Mouse (Mus musculus) intestine, embryonic 15.5 days (tissue): ENCODE results near the gene B3gnt7. TPM values are rescaled to one million over a fixed set of nuclear protein-coding genes. Genes with fewer than 3 reads are reported as not detected.

Experiments used
- ATAC-seq: fragments of 200-750 bp; cut with Nextera tagmentation; 2 replicates; pipeline ENCODE4 v1.8.0; 2017; ENCODE audit warnings: moderate TSS enrichment, moderate library complexity
- H3K27ac ChIP-seq: fragments of 300-500 bp; sonication (generic); 2 replicates; pipeline ENCODE4 v1.5.1; 2015; ENCODE audit warnings: mild to moderate bottlenecking, inconsistent platforms
- H3K27me3 ChIP-seq: fragments of 300-500 bp; sonication (generic); replicated peaks from 2 replicates; pipeline ENCODE4 v1.6.1; 2015; ENCODE audit warnings: inconsistent platforms
- H3K36me3 ChIP-seq: fragments of 300-500 bp; sonication (generic); 2 replicates; pipeline ENCODE4 v1.6.1; 2015; ENCODE audit warnings: inconsistent platforms
- H3K4me1 ChIP-seq: fragments of 300-500 bp; sonication (generic); replicated peaks from 2 replicates; pipeline ENCODE4 v1.6.1; 2015; ENCODE audit warnings: inconsistent platforms
- H3K4me2 ChIP-seq: fragments of 300-500 bp; sonication (generic); replicated peaks from 2 replicates; pipeline ENCODE4 v1.6.1; 2015; ENCODE audit warnings: mild to moderate bottlenecking, inconsistent platforms
- H3K4me3 ChIP-seq: fragments of 300-500 bp; sonication (generic); replicated peaks from 2 replicates; pipeline ENCODE4 v1.5.1; 2015; ENCODE audit warnings: inconsistent platforms
- H3K9ac ChIP-seq: fragments of 300-500 bp; sonication (generic); 2 replicates; pipeline ENCODE4 v1.6.1; 2015; ENCODE audit warnings: inconsistent platforms
- H3K9me3 ChIP-seq: fragments of 300-500 bp; sonication (generic); 2 replicates; pipeline ENCODE4 v1.6.1; 2016; ENCODE audit warnings: inconsistent platforms
- WGBS: fragments of 180-500 bp; shearing (Covaris S2); methylation state at CpG from one replicate; pipeline ENCODE4 v1.1.7; 2015; 5-methylcytosine and 5-hydroxymethylcytosine counted together
- polyA plus RNA-seq: library from polyadenylated mRNA; unstranded; fragments of >200 nt; fragmentation: Nextera tagmentation; extraction: Ambion mirVana; gene quantifications from 2 replicates; pipeline ENCODE4 v1.2.1, GENCODE M21; 2015

B3gnt7 gene
- polyA plus RNA-seq, 1 experiment from 2014 or later = 6.6 TPM

- Histone ChIP-seq H3K4me2 (no peak overlapping the region), H3K9ac (no peak overlapping the region), H3K9me3 (no peaks in the 10 kb centered on the region), H3K27ac (no peak overlapping the region), H3K4me1 (0 out of 2 replicates have a peak, but pooled peaks cover 2% of the 10 kb centered on the region), H3K4me3 (no peak overlapping the region), H3K36me3 (no peaks in the 10 kb centered on the region), H3K27me3 (no peaks in the 10 kb centered on the region)
- no peak for ATAC-seq
- 84% methylated on average over 5 of the region's 5 CpGs for WGBS
These were observed 18.5 kb upstream of the B3gnt7 start for GRCm38 (mm10) chr1:86284101-86284500.

GRCm38 (mm10) chr1:86285295-86285694 is 17.3 kb upstream of the B3gnt7 start:
- no peak overlapping the region for H3K9ac ChIP-seq
- ATAC-seq = no peak
- no peaks in the 10 kb centered on the region for H3K27me3 ChIP-seq
- no peak overlapping the region for H3K4me3 ChIP-seq
- H3K27ac ChIP-seq = no peak overlapping the region
- 0 out of 2 replicates have a peak, but pooled peaks cover 2% of the 10 kb centered on the region for H3K4me1 ChIP-seq
- H3K9me3 ChIP-seq = no peaks in the 10 kb centered on the region
- H3K36me3 ChIP-seq = no peaks in the 10 kb centered on the region
- no peak overlapping the region for H3K4me2 ChIP-seq
- 77% methylated on average over 6 of the region's 6 CpGs for WGBS

- Histone ChIP-seq H3K4me1 (0 out of 2 replicates have a peak, but pooled peaks cover 2% of the 10 kb centered on the region), H3K27ac (no peak overlapping the region), H3K9ac (no peak overlapping the region), H3K4me2 (no peak overlapping the region), H3K27me3 (no peaks in the 10 kb centered on the region), H3K9me3 (no peaks in the 10 kb centered on the region), H3K36me3 (no peaks in the 10 kb centered on the region), H3K4me3 (no peak overlapping the region)
- 71% methylated on average over 4 of the region's 4 CpGs for WGBS
- peak; percentile 76 for ATAC-seq
These were observed 15.2 kb upstream of the B3gnt7 start for GRCm38 (mm10) chr1:86287473-86287872.

GRCm38 (mm10) chr1:86290452-86290851 is 12.2 kb upstream of the B3gnt7 start:
- Histone ChIP-seq H3K36me3 (no peaks in the 10 kb centered on the region), H3K27ac (no peak overlapping the region), H3K9ac (no peak overlapping the region), H3K9me3 (no peaks in the 10 kb centered on the region), H3K4me2 (no peak overlapping the region), H3K4me1 (0 out of 2 replicates have a peak, but pooled peaks cover 2% of the 10 kb centered on the region), H3K4me3 (no peak overlapping the region), H3K27me3 (no peaks in the 10 kb centered on the region)
- no peak for ATAC-seq
- 62% methylated on average over 3 of the region's 3 CpGs for WGBS

GRCm38 (mm10) chr1:86293091-86293490 is 9.5 kb upstream of the B3gnt7 start:
- H3K27me3 ChIP-seq = no peaks in the 10 kb centered on the region
- no peaks in the 10 kb centered on the region for H3K36me3 ChIP-seq
- 84% methylated on average over 3 of the region's 3 CpGs for WGBS
- no peaks in the 10 kb centered on the region for H3K9me3 ChIP-seq
- H3K4me2 ChIP-seq = no peak overlapping the region
- ATAC-seq = no peak
- H3K4me3 ChIP-seq = no peak overlapping the region
- no peak overlapping the region for H3K27ac ChIP-seq
- H3K4me1 ChIP-seq = no peaks in the 10 kb centered on the region
- no peak overlapping the region for H3K9ac ChIP-seq

GRCm38 (mm10) chr1:86293868-86294267 is 8.8 kb upstream of the B3gnt7 start:
- Histone ChIP-seq H3K4me2 (no peak overlapping the region), H3K27ac (no peak overlapping the region), H3K4me3 (no peak overlapping the region)

GRCm38 (mm10) chr1:86294472-86294871 is 8.2 kb upstream of the B3gnt7 start:
- ATAC-seq = peak; percentile 41; the same call in 1 of the 2 replicates
- 44% methylated on average over 4 of the region's 4 CpGs for WGBS
- no peaks in the 10 kb centered on the region for H3K36me3 ChIP-seq
- no peaks in the 10 kb centered on the region for H3K4me1 ChIP-seq
- no peaks in the 10 kb centered on the region for H3K9me3 ChIP-seq
- no peaks in the 10 kb centered on the region for H3K27me3 ChIP-seq
- H3K4me3 ChIP-seq = no peak overlapping the region
- no peak overlapping the region for H3K4me2 ChIP-seq
- no peak overlapping the region for H3K27ac ChIP-seq
- no peak overlapping the region for H3K9ac ChIP-seq

More at GRCm38 (mm10) chr1:86293868-86294267, 8.8 kb upstream of the B3gnt7 start:
- Histone ChIP-seq H3K36me3 (no peaks in the 10 kb centered on the region), H3K27me3 (no peaks in the 10 kb centered on the region), H3K4me1 (no peaks in the 10 kb centered on the region), H3K9me3 (no peaks in the 10 kb centered on the region), H3K9ac (no peak overlapping the region)
- no peak for ATAC-seq
- 88% methylated on average over 5 of the region's 5 CpGs for WGBS

- Histone ChIP-seq H3K9me3 (no peaks in the 10 kb centered on the region), H3K36me3 (no peaks in the 10 kb centered on the region), H3K4me2 (no peak overlapping the region), H3K27ac (no peak overlapping the region), H3K27me3 (peaks cover 22% of the 10 kb centered on the region), H3K4me1 (peaks cover 16% of the 10 kb centered on the region), H3K4me3 (no peak overlapping the region), H3K9ac (no peak overlapping the region)
- ATAC-seq = no peak
- WGBS = 56% methylated on average over 2 of the region's 2 CpGs
These were observed 2.5 kb upstream of the B3gnt7 start for GRCm38 (mm10) chr1:86300093-86300492.

- H3K9me3 ChIP-seq = no peaks in the 10 kb centered on the region
- H3K36me3 ChIP-seq = no peaks in the 10 kb centered on the region
- H3K4me3 ChIP-seq = no peak overlapping the region
- 65% methylated on average over 7 of the region's 7 CpGs for WGBS
- H3K4me2 ChIP-seq = no peak overlapping the region
- H3K9ac ChIP-seq = no peak overlapping the region
- no peak overlapping the region for H3K27ac ChIP-seq
- ATAC-seq = no peak
- peaks cover 16% of the 10 kb centered on the region for H3K4me1 ChIP-seq
- H3K27me3 ChIP-seq = peaks cover 22% of the 10 kb centered on the region
These were observed 1.9 kb upstream of the B3gnt7 start for GRCm38 (mm10) chr1:86300731-86301130.

- no peak overlapping the region for H3K4me2 ChIP-seq
- WGBS = 48% methylated on average over 6 of the region's 6 CpGs
- H3K27ac ChIP-seq = no peak overlapping the region
- no peak overlapping the region for H3K4me3 ChIP-seq
- H3K4me1 ChIP-seq = peaks cover 16% of the 10 kb centered on the region
- no peaks in the 10 kb centered on the region for H3K36me3 ChIP-seq
- no peak overlapping the region for H3K9ac ChIP-seq
- no peaks in the 10 kb centered on the region for H3K9me3 ChIP-seq
- H3K27me3 ChIP-seq = peaks cover 22% of the 10 kb centered on the region
- no peak for ATAC-seq
These were observed 1.2 kb upstream of the B3gnt7 start for GRCm38 (mm10) chr1:86301221-86302091.

GRCm38 (mm10) chr1:86303063-86303872 is 636 bp downstream of the B3gnt7 start:
- peak overlapping the region; percentile 98 for H3K4me2 ChIP-seq
- peak; percentile 92 for ATAC-seq
- H3K9ac ChIP-seq = peak overlapping the region; percentile 64
- peaks cover 16% of the 10 kb centered on the region for H3K4me1 ChIP-seq
- H3K36me3 ChIP-seq = no peaks in the 10 kb centered on the region
- no peak overlapping the region for H3K27ac ChIP-seq
- peaks cover 22% of the 10 kb centered on the region for H3K27me3 ChIP-seq
- peak overlapping the region; percentile 66 for H3K4me3 ChIP-seq
- H3K9me3 ChIP-seq = no peaks in the 10 kb centered on the region
- whole genome bisulfite sequencing = under 1% methylated on average over 65 of the region's 65 CpGs

- Histone ChIP-seq H3K27me3 (peaks cover 22% of the 10 kb centered on the region), H3K4me3 (peak overlapping the region; percentile 66), H3K4me2 (peak overlapping the region; percentile 98), H3K9ac (peak overlapping the region; percentile 64), H3K4me1 (peaks cover 16% of the 10 kb centered on the region), H3K9me3 (no peaks in the 10 kb centered on the region), H3K36me3 (no peaks in the 10 kb centered on the region), H3K27ac (no peak overlapping the region)
- no peak for ATAC-seq
- 5% methylated on average over 16 of the region's 16 CpGs for WGBS
These were observed 1.2 kb downstream of the B3gnt7 start for GRCm38 (mm10) chr1:86303873-86304250.
